Mouse (Mus musculus) liver, adult 2 months (tissue): ENCODE data around the gene Cdc25a. TPM values are rescaled to one million over a fixed set of nuclear protein-coding genes. Genes with fewer than 3 reads are reported as not detected.

Source experiments
- DNase-seq: peaks from one replicate; pipeline ENCODE4 v3.0.0-alpha.2; 2011; ENCODE audit warnings: low read depth, low spot score; ENCODE audit errors: extremely low read depth
- H3K27ac ChIP-seq: fragments of 200-500 bp; replicated peaks from 2 replicates; pipeline ENCODE4 v1.5.1; 2012; ENCODE audit warnings: low read depth, mild to moderate bottlenecking, control low read depth, inconsistent platforms, low read length; ENCODE audit not compliant: insufficient read depth
- H3K27me3 ChIP-seq: fragments of 200-500 bp; 2 replicates; pipeline ENCODE4 v1.6.1; 2012; ENCODE audit warnings: mild to moderate bottlenecking, moderate library complexity, low read length, inconsistent platforms; ENCODE audit not compliant: control insufficient read depth, insufficient read depth
- H3K36me3 ChIP-seq: fragments of 200-500 bp; 2 replicates; pipeline ENCODE4 v1.6.1; 2012; ENCODE audit warnings: low read length, inconsistent platforms; ENCODE audit not compliant: control insufficient read depth, insufficient read depth
- H3K4me1 ChIP-seq: fragments of 200-500 bp; 2 replicates; pipeline ENCODE4 v1.6.1; 2011; ENCODE audit warnings: low read length; ENCODE audit not compliant: control insufficient read depth, insufficient read depth
- H3K4me3 ChIP-seq: fragments of 200-500 bp; 2 replicates; pipeline ENCODE4 v1.5.1; 2011; ENCODE audit warnings: low read depth, mild to moderate bottlenecking, control low read depth, low read length, moderate library complexity; ENCODE audit not compliant: insufficient read depth
- H3K79me2 ChIP-seq: fragments of 200-500 bp; 2 replicates; pipeline ENCODE4 v1.6.1; 2012; ENCODE audit warnings: inconsistent platforms, mild to moderate bottlenecking, low read length, moderate library complexity; ENCODE audit not compliant: control insufficient read depth, insufficient read depth
- H3K9ac ChIP-seq: fragments of 200-500 bp; 2 replicates; pipeline ENCODE4 v1.6.1; 2012; ENCODE audit warnings: low read depth, mild to moderate bottlenecking, control low read depth, inconsistent platforms, low read length
- CTCF ChIP-seq: fragments of 200-500 bp; IDR thresholded peaks from 2 replicates; pipeline ENCODE4 v1.5.1; 2011; ENCODE audit warnings: low read depth, low read length, control low read depth
- POLR2A ChIP-seq: fragments of 200-500 bp; IDR thresholded peaks from 2 replicates; pipeline ENCODE4 v1.6.1; 2011; ENCODE audit warnings: low read length, control low read depth; ENCODE audit not compliant: insufficient read depth; ENCODE audit errors: extremely low read depth
- WGBS: fragments of 180-500 bp; shearing (Covaris S2); methylation state at CpG from one replicate; pipeline ENCODE4 v1.1.7; 2018; 5-methylcytosine and 5-hydroxymethylcytosine counted together
- polyA plus RNA-seq: library from polyadenylated mRNA; depleted of rRNA; stranded (reverse); fragments of >200 nt; gene quantifications from 2 replicates; pipeline ENCODE4 v1.2.3, GENCODE M21; 2012; rRNA removed
- total RNA-seq: library from RNA; depleted of rRNA; stranded (reverse); fragments of >200 nt; gene quantifications from 2 replicates; pipeline ENCODE4 v1.2.3, GENCODE M21; 2014; rRNA removed

Gene Cdc25a
- total RNA-seq, result 0.92 and 2.1 TPM in 2 replicates
- polyA plus RNA-seq, result 0.73 and 0.87 TPM in 2 replicates

DNA sequence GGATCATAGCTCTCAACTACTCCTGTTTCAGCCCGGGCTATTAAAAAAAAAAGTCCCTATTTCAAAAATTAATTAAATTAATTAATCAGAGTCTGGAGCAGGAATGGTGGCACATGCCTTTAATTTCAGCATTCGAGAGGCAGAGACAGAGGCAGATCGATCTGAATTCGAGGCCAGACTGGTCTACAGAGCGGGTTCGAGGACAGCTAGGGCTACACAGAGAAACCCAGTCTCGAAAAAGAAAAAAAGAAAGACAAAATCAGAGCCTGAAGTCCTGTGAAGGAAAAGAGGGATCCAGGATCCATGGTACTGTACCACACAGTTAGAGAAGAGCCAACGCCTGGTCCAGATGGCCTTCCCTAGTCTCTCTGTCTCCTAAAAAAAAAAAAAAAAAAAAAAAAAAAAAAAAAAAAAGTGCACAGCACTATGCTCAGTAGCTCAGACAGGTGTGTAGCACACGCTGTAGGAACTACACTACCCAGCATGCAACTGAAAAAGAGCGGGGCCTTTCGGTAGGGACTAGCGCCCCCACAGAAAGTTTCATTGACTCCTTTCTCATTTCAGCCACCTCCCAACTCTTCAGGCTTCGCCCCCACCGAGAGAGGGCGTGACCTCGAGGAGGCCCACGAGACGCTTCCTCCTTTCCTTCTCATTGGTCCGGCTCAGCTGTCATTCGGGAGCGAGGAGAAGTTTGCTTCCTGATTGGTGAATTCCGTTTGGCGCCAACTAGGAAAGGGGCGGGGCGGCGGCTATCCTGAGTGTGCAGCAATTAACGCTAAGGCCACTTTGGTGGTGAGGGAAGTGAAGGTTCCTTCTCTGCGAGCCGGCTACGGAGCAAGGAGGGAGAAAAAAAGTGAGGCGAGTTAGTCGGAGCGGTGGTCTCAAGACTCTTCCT is at the start of gene Cdc25a:
Gene Cdc25a (plus strand): TSS at position 783 of the 895 bp plus-strand sequence.
- H3K36me3 ChIP-seq, result peaks cover 4% of the 10 kb centered on the region
- H3K4me3 ChIP-seq, result peak within 1 kb of the TSS; percentile 77
- H3K9ac ChIP-seq, result peak within 1 kb of the TSS; percentile 92
- 6% methylated on average over 33 of the region's 33 CpGs for WGBS
- peak; percentile 30 for TF ChIP-seq CTCF
- TF ChIP-seq POLR2A, result no peak
- H3K27me3 ChIP-seq, result no peaks in the 10 kb centered on the region
- peak within 1 kb of the TSS; percentile 76 for H3K27ac ChIP-seq
- peaks cover 7% of the 10 kb centered on the region for H3K4me1 ChIP-seq
- peak; percentile 97 for DNase-seq
- H3K79me2 ChIP-seq, result no peaks in the 10 kb centered on the region

GRCm38 (mm10) chr9:109825739-109826138 is 49.6 kb upstream of the Cdc25a start:
- H3K4me3 ChIP-seq, result no peak overlapping the region
- H3K9ac ChIP-seq, result no peak overlapping the region
- no peaks in the 10 kb centered on the region for H3K27me3 ChIP-seq
- H3K27ac ChIP-seq, result no peak overlapping the region
- WGBS, result 46% methylated on average over 4 of the region's 4 CpGs
- TF ChIP-seq CTCF (no peak), POLR2A (no peak)
- no peaks in the 10 kb centered on the region for H3K36me3 ChIP-seq
- DNase-seq, result no peak
- H3K4me1 ChIP-seq, result no peaks in the 10 kb centered on the region
- H3K79me2 ChIP-seq, result no peaks in the 10 kb centered on the region

- no peak overlapping the region for H3K27ac ChIP-seq
- H3K4me1 ChIP-seq, result no peaks in the 10 kb centered on the region
- TF ChIP-seq CTCF (no peak), POLR2A (no peak)
- no peak overlapping the region for H3K4me3 ChIP-seq
- H3K27me3 ChIP-seq, result no peaks in the 10 kb centered on the region
- 56% methylated on average over 5 of the region's 5 CpGs for WGBS
- no peak overlapping the region for H3K9ac ChIP-seq
- H3K36me3 ChIP-seq, result no peaks in the 10 kb centered on the region
- no peaks in the 10 kb centered on the region for H3K79me2 ChIP-seq
- no peak for DNase-seq
Measured at GRCm38 (mm10) chr9:109826181-109826580, 49.2 kb upstream of the Cdc25a start.

DNA sequence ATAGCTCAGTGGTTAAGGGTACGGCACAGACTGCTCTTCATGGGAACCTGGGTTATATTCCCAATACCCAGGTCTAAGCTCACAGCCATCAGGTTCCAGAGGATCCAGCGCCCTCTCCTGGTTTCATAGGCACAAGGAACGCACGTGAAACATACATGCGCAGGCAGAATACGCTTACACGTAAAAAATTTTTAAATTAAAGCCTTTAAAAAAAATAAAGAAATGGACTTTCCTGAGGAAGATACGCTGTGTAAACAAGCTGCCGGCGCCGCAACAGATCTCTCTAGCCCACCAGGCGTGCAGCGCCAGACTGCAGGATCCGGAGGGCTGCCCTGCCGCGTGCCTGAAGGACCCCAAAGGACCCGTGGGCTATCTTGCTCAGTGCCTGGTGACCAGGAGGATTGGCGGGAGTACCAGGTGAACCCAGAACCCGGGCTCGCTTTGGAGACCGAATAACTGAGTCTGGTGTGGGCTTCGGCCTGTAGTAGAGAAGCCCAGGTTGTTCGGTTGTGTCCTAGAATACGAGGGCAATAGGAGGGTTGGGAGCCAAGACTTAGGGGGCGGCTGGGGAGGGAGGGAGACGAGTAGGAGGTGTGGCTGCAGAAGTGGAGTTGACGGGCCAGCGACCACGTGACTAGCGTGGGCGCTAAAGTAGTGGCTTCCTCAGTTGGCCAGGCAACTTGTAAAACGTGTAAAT is 42.8 kb upstream of the Cdc25a start, which contains the start of gene Nme6:
Gene Nme6 (plus strand): TSS at position 359 of the 697 bp plus-strand sequence.
- Histone ChIP-seq H3K79me2 (no peaks in the 10 kb centered on the region), H3K4me1 (peaks cover 1% of the 10 kb centered on the region; the same call in 1 of the 2 replicates), H3K27ac (peak within 1 kb of the TSS; percentile 90), H3K9ac (peak within 1 kb of the TSS; percentile 81), H3K4me3 (peak within 1 kb of the TSS; percentile 60), H3K27me3 (no peaks in the 10 kb centered on the region), H3K36me3 (no peaks in the 10 kb centered on the region)
- under 1% methylated on average over 32 of the region's 32 CpGs for WGBS
- TF ChIP-seq POLR2A (0 out of 2 replicates have a peak, but pooled peaks have one; percentile 26), CTCF (peak; percentile 67; the same call in 1 of the 2 replicates)
- DNase-seq, result peak; percentile 84

DNA sequence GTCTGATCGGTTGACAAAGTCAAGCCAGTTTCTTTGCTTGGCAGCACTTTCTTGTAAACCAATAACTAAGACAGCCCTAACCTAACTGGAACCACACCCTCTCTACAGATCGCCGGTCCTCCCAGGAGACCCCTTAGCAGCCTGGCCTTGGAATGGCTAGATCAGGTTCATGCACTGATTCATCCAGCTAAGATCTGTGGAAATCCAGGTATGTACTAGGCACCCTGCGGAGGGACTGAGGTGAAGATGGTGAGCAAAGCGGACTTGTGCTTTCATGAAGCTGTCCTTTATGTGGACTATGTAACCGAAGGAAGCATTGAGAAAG is 42.3 kb upstream of the Cdc25a start:
- 2% methylated on average over 6 of the region's 6 CpGs for WGBS
- DNase-seq, result no peak
- Histone ChIP-seq H3K27ac (peak overlapping the region; percentile 65), H3K79me2 (no peaks in the 10 kb centered on the region), H3K4me3 (peak overlapping the region; percentile 60), H3K27me3 (no peaks in the 10 kb centered on the region), H3K4me1 (peaks cover 1% of the 10 kb centered on the region; the same call in 1 of the 2 replicates), H3K36me3 (no peaks in the 10 kb centered on the region), H3K9ac (peak overlapping the region; percentile 81)
- no peak for TF ChIP-seq CTCF
- no peak for TF ChIP-seq POLR2A
